Mouse (Mus musculus): ENCODE data around the gene Pla2g4d.
"Not testable (repeated sequence)": the region's sequence is repeated elsewhere in the genome, so short reads cannot be mapped to it uniquely, and the experiment has no call there.

The Pla2g4d gene

DNA sequence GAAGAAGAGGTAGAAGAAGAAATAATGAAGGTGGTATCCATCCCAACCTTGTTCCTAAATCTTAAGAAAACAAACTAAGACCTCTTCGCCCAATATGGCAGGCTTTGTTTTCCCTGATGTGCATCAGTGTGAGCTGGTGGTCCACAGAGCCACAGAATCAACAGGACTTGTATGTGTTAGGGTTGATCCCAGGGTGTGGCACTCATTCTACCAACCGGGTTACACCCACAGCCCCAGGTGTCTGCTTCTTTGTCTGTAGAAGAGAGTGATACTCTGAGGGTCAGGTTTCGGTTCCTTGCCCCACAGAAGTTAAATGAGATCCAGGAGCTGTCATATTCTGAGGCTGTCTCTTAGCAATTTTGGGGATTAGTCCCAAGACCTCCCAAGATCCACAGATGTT lies 27.7 kb downstream of the Pla2g4d start:
- no peak for DNase-seq (ENCODE audit: low read depth, low spot score)

DNA sequence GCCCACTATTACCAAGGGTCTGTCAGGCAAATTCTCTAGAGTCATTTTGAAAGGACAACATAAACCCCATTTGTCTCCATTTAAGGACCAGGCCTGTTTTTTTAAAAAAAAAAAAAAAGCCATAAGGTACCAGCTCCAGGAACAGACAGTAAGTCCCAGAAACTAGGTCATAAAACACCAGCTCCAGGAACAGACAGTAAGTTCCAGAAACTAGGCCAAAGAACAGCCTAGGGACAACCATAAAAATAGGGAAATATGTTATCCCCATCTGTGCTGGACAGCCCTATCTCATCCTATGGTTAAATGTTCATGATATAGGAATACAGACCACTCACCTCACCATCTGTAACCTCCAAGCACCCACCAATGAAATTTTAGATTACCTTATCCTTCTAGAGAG lies 32.7 kb downstream of the Pla2g4d start:
- no peak for DNase-seq (ENCODE audit: low read depth, low spot score)

- DNase-seq (ENCODE audit: low read depth, low spot score) = no peak
Measured at GRCm38 (mm10) chr2:120252644-120253043, 36.4 kb downstream of the Pla2g4d start.

GRCm38 (mm10) chr2:120245421-120246016 lies 43.5 kb downstream of the Pla2g4d start:
- no peak for DNase-seq (ENCODE audit: low read depth, low spot score)

GRCm38 (mm10) chr2:120244679-120245420 lies 44.1 kb downstream of the Pla2g4d start, which contains the start of gene Pla2g4e:
Pla2g4e (minus strand) TSS chr2:120245335.
- no peak for DNase-seq (ENCODE audit: low read depth, low spot score)

GRCm38 (mm10) chr2:120243995-120244394 lies 45.0 kb downstream of the Pla2g4d start:
- DNase-seq (ENCODE audit: low read depth, low spot score) = no peak

DNA sequence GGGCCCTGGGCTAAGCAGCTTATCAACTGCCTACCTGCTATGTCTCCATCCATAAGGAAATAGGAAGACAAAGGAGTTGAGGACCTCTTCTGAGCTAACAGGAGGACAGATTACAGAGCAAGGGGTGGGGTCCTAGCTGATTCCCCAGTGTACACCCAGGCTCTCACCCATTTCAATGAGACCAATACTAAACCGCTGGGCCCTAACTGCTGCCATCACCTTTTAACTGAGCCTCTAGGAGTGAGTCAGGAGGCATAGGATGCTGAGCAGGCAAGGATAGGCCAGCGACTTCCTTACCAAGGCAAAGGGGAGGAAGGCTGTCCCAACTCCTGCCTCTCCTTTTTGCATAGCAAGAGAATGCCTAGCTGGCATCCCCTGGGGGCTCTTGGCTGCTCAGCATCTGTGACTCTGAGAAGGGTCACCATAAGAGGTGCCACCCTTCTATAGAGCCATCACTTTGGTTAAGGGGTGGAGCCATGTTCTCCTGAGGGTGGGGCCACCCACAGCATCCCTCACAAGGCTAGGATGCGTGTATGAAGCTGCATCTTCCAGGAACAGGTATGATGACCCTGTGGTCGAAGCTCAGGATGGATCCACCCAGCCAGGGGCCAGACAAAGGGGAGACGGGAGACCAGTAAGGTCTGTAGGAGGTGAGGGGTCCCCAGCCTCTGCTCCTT lies 46.1 kb downstream of the Pla2g4d start:
- no peak for DNase-seq (ENCODE audit: low read depth, low spot score)

- DNase-seq (ENCODE audit: low read depth, low spot score) = not testable (repeated sequence)
Measured at GRCm38 (mm10) chr2:120238733-120239132, 50.3 kb downstream of the Pla2g4d start.

DNA sequence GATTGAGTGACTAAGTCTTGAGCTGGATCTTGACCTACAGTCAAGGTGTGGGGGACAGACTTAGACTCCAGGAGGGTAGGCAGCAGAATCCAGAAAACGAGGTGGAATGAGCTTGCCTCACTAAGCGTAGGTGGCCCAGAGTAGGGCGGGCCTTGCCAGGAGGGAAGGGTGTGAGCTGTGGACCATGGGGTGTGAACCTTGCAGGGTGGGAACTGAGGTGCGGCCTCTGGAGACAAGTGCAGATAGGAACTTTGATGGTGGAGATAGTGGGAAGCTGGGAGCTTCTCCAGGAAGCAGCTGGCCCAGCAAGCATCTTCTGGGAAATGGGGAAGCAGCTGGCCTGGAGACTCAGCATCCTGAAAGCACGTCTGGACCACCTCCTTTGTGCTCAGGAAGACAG lies 51.2 kb downstream of the Pla2g4d start:
- DNase-seq (ENCODE audit: low read depth, low spot score) = no peak

DNA sequence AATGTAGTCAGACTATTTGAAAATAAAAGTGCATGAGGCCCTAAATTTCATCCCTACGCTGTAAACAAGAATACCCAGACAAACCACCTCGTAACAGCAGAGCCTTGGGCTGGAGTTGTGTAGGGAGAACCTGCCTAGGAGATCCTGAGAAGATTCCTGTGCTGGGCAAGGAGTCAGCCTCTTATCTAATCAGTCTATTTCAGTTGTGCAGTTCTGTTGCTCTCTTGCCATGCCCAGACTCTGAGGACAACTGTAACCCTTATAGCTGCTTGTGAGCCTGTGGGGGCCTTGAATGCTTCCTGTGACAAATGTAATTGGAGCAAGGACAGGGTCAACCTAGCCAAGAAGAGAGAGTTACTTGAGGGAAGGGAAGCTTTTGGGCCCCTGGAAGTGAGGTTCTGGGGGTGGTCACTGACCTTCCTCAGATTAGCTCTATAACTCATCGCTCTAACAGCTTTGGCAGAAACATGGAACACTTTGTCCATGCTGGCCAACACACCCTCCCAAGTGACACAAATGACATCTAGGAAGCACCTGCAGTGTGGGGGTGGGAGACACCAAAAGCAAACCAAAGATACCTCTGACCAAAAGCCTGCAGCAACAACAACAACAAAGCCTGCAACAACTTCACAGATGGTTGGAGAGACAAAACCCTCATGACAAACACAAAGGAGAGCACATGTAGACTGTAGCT lies 52.9 kb downstream of the Pla2g4d start:
- no peak for DNase-seq (ENCODE audit: low read depth, low spot score)

- no peak for DNase-seq (ENCODE audit: low read depth, low spot score)
Measured at GRCm38 (mm10) chr2:120235381-120235780, 53.6 kb downstream of the Pla2g4d start.

GRCm38 (mm10) chr2:120231642-120232041 lies 57.4 kb downstream of the Pla2g4d start:
- DNase-seq (ENCODE audit: low read depth, low spot score) = no peak

Measured in WW6 (cell line).